Mouse (Mus musculus): ENCODE data around the gene Rad23a.

Gene Rad23a

DNA sequence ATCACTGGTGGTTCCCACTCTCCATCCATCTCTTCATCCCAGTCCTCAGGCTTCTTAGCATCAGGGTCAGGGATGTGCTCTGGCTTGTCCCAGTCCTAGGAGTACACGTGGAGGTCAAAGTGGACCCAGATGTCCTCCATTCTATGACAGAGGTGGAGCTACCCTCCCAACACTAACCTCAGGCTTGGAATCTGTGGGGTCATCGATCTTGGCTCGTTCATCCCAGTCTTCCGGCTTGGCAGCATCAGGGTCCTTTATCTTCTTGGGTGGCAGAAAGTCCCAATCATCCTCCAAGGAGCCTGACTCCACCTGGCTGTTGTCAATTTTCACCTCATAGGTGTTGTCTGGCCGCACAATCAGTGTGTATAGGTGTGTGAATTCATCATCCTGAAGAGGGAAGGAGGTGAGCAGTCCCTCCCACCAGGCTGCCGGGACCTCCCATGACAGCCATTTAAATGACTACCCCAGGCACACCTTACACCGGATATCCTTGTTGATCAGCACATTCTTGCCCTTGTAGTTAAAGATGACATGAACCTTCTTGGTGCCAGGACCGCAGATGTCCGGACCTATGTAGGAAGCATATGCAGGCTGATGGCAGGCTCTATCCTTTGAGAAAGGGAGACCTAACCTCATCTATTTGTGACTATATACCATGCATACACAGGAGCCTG lies 4.1 kb upstream of the Rad23a start:
- CTCF ChIA-PET: interaction anchor here (0.6 kb wide), 1 partner anchor 11 kb away, joined by 3 read pairs; no protein-coding TSS in a partner anchor

DNA sequence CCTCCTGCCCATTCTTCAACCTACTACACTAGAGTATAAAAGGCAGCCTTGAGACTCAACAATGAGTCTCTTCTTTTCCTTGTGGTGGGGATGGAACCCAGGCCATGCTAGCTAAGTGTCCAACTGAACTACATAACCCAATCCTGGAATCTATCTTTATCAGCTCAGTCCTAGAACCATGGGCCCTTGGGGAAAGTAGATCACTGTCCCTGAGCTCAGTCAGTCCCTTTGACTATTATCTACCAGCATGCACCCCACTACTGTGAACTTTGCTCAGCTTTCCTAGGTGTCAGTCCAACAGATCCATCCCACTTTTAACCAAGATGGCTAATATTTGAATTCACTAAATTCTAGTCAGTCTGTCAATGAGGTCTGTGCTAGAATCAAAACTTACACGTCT lies 1.0 kb upstream of the Rad23a start:
- CTCF ChIA-PET: no interaction called here

DNA sequence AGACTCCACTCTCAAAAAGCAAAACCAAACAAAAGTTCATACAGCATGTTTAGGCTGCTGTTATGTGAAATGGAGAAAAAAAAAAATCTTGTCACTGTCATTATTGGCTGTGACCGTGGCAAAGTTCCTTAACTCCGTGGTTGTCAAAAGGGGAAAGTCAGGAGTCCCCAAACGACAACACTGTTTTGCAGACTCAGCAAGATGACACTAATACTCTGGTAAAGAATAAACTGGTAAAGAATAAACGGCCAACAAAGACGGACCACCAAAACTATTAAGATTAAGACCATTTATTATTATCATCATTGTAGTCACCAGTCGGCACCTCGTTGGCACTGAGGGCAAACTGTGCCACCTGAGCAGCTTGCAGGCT lies 604 bp downstream of the Rad23a start:
- CTCF ChIA-PET: no interaction called here

DNA sequence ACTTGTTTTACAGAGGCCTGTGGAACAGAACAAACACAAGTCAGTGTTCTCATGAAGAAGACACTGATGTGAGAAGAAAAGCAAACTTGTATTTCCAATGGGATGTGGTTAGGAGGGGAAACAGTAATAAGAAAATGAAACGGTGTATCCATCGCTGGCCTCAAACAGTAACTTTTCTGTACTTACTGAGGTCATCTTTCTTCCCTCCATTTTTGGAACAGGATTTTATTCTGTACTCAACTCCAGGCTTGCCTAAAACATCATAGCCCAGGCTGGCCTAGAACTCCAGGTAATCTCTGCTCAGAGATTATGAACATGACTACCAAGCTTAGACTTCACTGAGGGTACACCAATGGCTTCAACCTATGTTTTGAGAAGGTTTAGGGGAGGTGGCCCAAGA lies 1.1 kb downstream of the Rad23a start:
- CTCF ChIA-PET: no interaction called here

DNA sequence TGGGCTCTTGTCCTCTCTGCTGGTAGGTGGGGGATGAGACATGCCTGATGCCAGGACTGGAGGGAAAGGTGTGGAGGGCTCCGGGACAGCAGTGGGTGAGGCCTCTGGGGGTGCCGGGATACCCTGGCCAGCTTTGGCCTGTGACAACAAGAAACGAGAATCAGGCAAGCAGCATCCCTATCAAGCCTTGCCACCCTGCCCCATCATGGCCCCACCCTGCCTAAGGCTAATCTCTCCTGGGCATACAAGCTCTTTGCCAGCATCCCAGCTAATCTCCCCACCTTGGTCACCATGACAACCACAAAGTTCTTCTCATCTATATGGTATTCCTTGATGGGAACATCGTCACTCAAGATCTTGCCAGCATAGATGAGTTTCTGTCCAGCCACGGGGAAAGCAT lies 2.0 kb downstream of the Rad23a start:
- CTCF ChIA-PET: no interaction called here

DNA sequence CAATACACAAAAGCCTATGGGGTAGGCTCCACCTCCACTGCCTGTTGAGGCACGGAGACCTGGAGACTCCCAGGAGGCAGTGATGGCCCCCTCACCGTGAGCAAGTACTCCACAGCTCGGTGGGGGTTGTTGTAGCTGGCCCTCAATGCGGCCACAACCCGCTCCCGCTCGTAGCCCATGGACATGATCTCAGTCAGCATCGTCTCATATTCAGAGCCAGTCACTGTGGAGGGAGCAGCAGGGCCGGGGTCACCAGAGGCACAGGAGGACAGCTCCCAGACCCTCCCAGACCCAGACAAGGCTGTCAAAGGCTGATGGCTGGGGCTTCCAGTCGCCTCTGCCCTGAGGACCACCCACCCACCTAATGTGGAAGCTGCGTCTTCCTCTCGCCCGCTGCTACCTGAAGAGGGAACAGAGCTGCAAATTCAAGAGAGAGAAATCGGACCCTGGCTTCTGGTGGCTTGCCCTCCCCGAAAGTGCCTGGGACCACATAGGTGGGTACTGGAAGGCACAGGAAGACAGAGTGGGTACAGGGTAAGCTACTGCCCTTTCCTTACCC lies 2.5 kb downstream of the Rad23a start:
- CTCF ChIA-PET: no interaction called here

DNA sequence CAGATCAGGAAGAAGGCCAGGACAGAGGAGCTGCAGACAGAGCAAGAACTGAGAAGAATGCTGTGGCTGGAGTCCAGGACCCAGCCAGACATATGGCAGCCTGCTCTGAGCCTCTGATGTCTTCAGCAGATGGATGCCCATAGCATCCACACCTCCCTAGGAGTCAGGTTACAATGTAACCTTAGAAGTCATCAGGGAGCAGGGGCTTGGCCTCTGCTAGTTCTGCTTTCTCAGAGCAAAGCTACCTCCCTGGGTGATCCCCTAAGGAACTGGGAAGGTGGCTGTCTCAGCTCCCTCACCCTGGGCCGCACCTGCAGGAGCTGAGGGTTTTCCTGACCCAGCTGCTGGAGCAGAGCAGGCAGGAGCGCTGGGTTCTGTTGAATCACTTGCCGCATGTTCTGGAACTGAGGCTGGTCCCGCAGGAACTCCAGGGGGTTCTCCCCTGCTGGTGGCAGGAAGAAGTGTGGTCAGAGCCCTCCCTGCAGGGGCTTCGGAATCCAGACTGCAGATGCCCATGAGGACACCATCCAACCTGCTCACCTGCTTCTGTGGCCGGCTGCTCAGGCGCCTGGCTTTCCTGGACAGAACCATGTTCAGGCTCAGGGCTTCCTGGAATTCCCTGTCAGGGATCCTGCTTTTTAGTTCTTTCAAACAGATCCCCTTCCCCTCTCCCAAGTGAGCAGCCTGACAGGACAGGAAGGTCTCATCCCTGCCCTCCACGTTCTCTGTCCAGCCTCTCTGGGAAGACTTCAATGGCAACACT lies 3.1 kb downstream of the Rad23a start:
- CTCF ChIA-PET: interaction anchor here (0.5 kb wide), 1 partner anchor 131 kb away, joined by 4 read pairs; no protein-coding TSS in a partner anchor

DNA sequence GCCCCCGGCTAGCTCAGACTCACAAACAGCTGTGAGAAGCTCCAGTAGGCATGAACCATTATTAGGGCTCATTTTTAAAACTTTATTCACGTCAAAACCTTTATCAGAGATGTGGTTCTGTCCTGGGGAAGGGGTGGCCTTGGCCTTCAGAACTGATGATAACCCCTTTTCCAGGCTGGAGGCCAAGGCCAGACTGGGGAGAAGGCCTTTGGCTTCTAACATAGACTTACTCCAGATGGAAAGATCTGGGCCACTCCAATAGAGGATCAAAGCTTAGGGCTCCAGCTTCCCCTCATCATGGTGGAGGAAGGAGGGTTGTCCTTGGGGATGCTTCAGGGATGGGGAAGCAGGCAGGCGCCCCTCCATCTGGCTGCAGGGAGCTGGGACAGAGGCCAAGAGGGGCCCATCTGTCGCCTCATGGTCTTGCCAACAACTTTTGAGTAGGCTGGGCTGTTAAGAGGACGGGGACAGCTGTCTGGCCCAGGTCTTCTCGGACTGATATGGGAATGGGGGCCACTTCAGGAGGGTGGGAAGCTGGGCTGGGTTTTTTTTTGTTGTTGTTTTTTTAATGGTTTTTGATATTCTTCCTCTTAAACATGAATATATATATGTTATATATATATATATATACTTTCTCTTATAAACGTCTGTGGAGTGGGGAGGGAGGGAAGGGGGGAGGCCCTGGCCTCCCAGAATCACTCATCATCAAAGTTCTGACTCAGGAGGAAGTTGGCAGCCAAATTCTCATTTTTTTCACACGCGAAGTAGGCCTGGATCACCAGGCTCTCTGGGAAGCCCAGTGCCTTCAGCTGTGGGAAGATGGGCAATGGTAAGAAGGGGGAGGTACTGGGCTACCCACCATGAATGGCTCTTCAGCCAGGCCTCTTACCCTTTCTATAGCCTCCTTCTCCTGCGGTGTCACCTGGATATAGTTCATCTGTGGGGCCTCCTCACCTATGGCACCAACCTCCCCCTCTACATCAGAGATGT lies 5.3 kb downstream of the Rad23a start:
- CTCF ChIA-PET: interaction anchor here (0.5 kb wide), 1 partner anchor 12 kb away, joined by 4 read pairs; no protein-coding TSS in a partner anchor

DNA sequence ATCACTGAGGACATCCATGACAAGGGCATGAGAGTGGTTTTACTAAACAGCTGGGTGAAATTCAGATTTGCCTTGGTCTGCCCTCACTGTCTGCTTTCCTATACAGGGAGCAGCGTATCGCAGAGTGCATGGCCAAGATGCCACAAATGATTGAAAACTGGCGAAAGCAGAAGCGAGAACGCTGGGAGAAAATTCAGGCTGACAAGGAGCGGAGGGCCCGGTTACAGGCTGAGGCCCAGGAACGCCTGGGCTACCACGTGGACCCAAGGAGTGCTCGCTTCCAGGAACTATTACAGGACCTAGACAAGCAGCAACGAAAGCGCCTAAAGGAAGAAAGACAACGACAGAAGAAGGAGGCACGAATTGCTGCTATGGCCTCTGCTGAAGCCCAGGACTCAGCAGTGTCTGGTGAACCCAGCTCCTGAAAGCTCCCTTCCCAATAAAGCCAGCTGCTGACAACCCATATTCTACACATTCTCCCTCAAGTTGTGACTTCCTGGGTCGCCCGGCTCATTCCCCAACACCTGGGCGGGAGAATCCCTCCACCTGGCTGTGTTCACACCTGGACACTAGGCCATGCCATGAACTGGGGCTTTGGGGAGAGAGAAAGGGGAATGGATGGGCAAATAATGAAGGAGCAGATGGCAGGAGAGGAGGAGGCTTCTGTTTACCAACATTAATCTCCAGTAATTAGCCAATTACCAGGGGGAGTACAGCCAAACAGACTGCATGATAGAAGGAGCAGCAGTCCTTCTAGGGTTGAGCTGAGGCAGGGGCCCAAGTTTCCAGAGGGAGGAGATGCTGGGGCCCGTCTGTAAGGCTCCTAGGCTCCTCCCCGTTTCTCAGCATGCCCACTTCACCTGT lies 6.2 kb downstream of the Rad23a start:
- CTCF ChIA-PET: no interaction called here

DNA sequence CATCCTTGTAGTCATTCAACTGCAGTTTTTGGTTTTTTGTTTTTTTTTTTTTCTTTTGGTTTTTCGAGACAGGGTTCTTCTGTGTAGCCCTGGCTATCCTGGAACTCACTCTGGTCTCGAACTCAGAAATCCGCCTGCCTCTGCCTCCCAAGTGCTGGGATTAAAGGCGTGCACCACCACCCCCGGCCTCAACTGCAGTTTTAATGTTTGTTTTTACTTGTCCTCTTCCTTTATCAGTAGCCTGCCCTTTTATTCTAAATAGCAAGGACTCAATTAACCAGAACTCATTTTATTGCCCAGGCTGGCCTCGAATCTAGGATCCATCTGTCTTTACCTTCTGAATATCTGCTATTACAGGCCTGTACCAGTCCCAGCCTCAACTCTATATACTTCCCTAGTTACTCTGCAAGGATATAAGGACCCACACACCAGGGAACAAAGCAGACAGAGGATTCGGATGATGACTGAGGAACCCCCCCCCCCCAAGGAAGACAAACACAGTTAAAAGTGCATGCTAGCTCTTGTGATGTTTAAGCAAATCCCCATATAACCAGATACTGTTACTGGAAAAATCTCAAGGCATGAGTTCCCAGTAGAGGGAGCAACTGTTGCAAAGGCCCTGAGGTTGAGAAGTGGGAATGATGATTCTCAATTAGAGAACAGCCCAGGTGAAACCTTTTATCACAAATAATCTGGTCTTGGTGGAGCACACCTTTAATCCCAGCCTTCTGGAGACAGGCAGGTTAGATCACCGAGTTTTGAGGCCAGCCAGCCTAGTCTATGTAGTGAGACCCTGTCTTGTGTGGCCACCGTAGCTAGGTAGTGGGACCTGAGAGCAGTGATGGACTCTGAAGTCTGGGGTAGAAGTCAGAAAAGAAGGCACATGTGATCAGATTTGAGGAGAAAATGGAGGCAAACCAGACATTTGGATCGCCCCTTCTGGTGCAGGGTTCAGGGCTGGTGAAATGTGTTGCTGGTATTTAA lies 7.4 kb downstream of the Rad23a start:
- CTCF ChIA-PET: interaction anchor here (0.6 to 0.7 kb wide), 2 partner anchors 12 to 108 kb away, joined by 3 to 5 read pairs; no protein-coding TSS in a partner anchor

DNA sequence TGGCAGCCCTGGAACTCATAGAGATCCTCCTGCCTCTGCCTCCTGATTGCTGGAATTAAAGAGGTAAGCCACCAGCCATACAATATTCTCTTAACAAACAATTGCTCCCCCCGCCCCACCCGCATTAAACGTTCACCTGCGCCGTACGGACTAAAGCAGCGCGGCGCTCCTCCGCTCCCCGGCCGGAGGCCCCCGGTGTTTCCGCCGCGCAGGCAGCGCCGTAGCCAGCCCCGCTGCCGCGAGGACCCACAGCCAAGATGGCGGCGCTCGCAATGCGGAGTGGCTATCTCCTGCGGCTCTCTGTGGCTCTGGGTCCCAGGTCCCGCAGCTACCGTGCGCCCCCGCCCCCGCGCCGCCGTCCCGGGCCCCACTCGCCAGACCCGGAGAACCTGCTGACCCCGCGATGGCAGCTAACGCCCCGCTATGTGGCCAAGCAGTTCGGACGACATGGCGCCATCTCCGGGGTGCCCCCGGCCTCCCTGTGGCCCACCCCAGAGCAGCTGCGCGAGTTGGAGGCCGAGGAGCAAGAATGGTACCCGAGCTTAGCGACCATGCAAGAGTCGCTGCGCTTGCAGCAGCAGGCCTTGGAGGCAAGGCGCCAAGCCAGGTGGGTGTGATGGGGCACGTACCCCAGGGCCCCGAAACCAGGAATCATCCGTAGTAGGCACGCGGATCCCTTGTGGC lies 8.3 kb downstream of the Rad23a start:
- CTCF ChIA-PET: interaction anchor here (0.7 kb wide), 1 partner anchor 107 kb away, joined by 5 read pairs; no protein-coding TSS in a partner anchor

DNA sequence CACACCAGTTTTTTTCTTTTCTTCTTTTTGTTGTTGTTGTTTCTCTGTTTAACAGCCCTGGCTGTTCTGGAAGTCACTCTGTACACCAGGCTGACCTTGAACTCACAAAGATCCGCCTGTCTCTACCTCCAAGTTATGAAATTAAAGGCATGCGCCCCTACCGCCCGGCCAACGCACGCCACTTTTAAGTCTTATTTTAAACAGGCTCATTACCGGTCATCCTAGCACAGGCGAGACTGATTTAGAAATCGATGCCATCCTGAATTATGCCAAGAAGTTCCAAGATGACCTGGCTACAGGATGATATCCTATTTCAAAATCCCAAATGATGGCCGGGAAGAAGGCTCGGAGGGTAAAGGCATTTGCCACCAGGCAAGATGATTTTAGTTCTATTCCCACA lies 9.0 kb downstream of the Rad23a start, which contains the start of gene Gadd45gip1:
TSS of gene Gadd45gip1 (plus strand) at position 33 of the 400 bp plus-strand sequence.
- CTCF ChIA-PET: no interaction called here

DNA sequence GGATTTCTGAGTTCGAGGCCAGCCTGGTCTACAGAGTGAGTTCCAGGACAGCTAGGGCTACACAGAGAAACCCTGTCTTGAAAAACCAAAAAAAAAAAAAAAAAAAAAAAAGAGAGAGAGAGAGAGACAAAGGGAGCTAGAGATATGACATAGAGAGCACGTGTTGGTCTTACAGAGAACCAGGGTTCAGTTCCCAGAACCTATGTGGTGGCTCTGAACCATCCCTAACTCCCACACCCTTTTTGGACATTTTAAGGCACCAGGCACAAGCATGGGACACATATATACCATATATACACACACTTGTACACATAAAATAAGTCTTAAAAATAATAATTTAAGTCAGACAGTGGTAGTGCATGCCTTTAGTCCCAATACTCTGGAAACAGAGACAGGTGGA lies 13.9 kb downstream of the Rad23a start:
- CTCF ChIA-PET: interaction anchor here (0.6 kb wide), 1 partner anchor 123 kb away, joined by 3 read pairs; no protein-coding TSS in a partner anchor

DNA sequence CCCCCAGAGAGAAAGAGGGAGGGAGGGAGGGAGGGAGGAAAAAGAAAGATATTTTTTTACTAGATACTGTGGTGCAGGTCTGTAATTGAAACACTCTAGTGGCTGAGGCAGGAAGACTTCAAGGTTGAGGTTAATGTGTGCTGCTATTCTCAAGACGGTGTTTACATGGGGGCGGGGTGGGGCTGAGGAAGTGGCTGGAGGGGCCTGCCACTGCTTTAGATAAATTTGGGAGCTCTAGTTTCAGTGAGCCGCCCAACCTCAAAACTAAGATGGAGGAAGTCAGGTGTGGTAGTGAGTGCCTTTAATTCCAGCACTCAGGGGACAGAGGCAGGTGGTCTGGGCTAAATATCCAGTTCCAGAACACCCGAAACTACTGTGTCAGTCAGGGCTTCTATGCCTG lies 14.8 kb downstream of the Rad23a start:
- CTCF ChIA-PET: interaction anchor here (0.9 to 1.9 kb wide), 2 partner anchors 10 to 12 kb away, joined by 6 to 7 read pairs; no protein-coding TSS in a partner anchor

DNA sequence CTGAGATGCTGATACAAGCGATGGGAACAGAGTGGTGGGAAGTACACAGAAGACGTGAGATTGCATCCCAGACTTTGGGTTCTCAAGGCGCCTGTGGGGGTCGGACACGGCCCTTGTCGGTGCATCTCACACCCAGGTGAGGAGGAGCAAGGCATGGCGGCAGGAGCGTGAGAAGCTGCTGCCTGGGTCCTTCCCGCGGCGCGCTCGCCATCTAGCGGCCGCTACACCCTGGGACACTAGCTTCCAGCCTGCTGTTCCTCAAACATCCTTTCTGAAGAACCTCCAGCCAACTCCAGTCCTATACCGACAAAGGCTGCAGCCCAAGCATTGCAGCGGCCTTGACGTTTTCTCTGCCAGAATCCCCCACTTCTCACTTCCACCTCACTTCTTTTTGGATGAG lies 16.8 kb downstream of the Rad23a start:
- CTCF ChIA-PET: interaction anchor here (0.6 kb wide), 1 partner anchor 12 kb away, joined by 4 read pairs; no protein-coding TSS in a partner anchor

DNA sequence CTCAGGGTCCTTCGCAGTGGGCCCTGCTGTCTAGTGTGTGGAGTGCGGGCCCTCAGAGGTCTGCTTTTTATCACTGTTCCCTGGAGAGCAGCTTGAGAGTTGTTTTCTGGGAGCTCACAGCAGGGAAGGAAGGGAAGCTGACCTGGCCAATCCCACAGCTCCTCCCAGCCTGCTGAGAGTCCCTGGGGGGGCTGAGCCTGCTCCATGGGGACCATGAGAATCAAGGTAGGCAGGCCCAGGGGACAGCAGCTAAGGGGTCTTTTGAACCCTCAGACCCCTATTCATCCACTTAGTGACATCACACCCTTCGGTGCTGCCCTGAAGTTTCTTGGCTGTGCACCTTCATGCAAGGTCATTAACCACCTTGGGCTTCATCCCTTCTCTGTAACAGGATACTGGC lies 17.7 kb downstream of the Rad23a start, which contains the start of gene Dand5:
TSS of gene Dand5 (minus strand) at position 101 of the 400 bp plus-strand sequence.
- CTCF ChIA-PET: no interaction called here

DNA sequence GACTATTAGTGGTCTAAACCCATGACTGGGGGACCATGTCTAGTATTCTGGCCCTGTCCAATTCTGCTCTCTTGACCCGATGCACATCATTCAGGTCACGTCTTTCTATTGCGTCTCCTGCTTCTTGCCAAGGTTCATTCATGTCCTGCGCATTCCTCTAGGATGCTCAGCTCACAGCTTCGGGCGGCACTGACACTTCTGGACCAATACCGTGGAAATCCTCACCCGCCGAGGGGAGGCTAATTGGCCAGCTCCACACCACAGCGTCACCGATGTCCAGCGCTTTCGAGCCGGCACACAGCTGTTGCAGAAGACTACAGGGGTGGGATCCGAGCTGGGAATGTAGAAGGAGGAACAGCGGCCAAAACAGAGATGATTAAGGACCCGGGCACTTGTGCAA lies 24.3 kb downstream of the Rad23a start:
- CTCF ChIA-PET: interaction anchor here (1.6 kb wide), 1 partner anchor 9 kb away, joined by 7 read pairs; no protein-coding TSS in a partner anchor

DNA sequence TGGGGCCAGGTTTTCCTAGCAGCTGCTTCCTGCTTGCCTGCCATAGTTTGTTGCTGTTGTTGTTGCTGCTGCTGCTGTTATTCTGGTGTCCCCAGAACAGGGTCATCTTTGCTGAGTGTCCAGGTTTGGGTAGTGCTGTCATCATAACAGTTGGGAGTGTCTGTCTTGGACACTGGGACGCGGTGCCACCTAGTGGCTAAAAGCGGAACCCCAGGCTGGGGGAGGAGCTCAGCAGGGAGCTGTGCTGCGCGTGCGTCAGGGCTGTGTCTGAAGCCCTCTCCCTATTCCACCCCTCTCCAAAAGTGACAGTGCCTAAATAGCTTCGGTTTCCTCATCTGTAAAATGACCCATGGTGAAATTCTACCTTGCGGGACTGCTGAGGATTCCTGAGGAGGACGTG lies 24.9 kb downstream of the Rad23a start:
- CTCF ChIA-PET: interaction anchor here (0.6 to 1.6 kb wide), 7 partner anchors 10 to 155 kb away, joined by 3 to 16 read pairs (median 5); no protein-coding TSS in a partner anchor

Data from spleen, embryonic (tissue).